Mouse (Mus musculus) C2C12 (cell line): ENCODE results near the gene Tmem240. TPM values are rescaled to one million over a fixed set of nuclear protein-coding genes. Genes with fewer than 3 reads are reported as not detected.
"Not testable (repeated sequence)": the region's sequence is repeated elsewhere in the genome, so short reads cannot be mapped to it uniquely, and the experiment has no call there.

Experiments used
- H3K27me3 ChIP-seq: one replicate; pipeline ENCODE4 v1.6.1; 2011; ENCODE audit not compliant: control insufficient read depth, insufficient read depth, insufficient read length
- H3K36me3 ChIP-seq: one replicate; pipeline ENCODE4 v1.6.1; 2011; ENCODE audit not compliant: control insufficient read depth, insufficient read depth
- H3K4me3 ChIP-seq: one replicate; pipeline ENCODE4 v1.5.1; 2011; ENCODE audit warnings: mild to moderate bottlenecking, control low read depth; ENCODE audit not compliant: poor library complexity, insufficient read depth, severe bottlenecking
- H3K79me2 ChIP-seq: one replicate; pipeline ENCODE4 v1.6.1; 2011; ENCODE audit not compliant: control insufficient read depth, insufficient read depth
- H3K79me3 ChIP-seq: one replicate; pipeline ENCODE4 v1.6.1; 2011; ENCODE audit warnings: low read depth, control low read depth
- H3ac ChIP-seq: one replicate; pipeline ENCODE3; 2011; ENCODE audit warnings: low read depth; ENCODE audit not compliant: control insufficient read depth, insufficient read length
- CEBPB ChIP-seq: IDR thresholded peaks from one replicate; pipeline ENCODE4 v1.6.1; 2011; ENCODE audit warnings: low read depth, mild to moderate bottlenecking, control low read depth, moderate library complexity
- CTCF ChIP-seq: IDR thresholded peaks from one replicate; pipeline ENCODE4 v1.5.1; 2011; ENCODE audit not compliant: control insufficient read depth, insufficient read depth, insufficient read length
- FOSL1 ChIP-seq: IDR thresholded peaks from one replicate; pipeline ENCODE4 v1.8.0; 2011; ENCODE audit warnings: mild to moderate bottlenecking, low read length; ENCODE audit not compliant: poor library complexity, insufficient read depth, severe bottlenecking
- MAX ChIP-seq: IDR thresholded peaks from one replicate; pipeline ENCODE4 v1.6.1; 2011; ENCODE audit warnings: mild to moderate bottlenecking, control low read depth
- MYOD1 ChIP-seq: IDR thresholded peaks from one replicate; pipeline ENCODE4 v1.6.1; 2011; ENCODE audit warnings: low read depth; ENCODE audit not compliant: control insufficient read depth, insufficient read length
- MYOG ChIP-seq: IDR thresholded peaks from one replicate; pipeline ENCODE4 v1.6.1; 2011; ENCODE audit not compliant: control insufficient read depth, insufficient read length; ENCODE audit errors: extremely low read depth
- USF1 ChIP-seq: IDR thresholded peaks from one replicate; pipeline ENCODE4 v1.6.1; 2011; ENCODE audit warnings: low read depth, mild to moderate bottlenecking, control low read depth, moderate library complexity
- long read RNA-seq, 2 experiments: library from polyadenylated mRNA; unstranded; transcript quantifications; one replicate each; pipeline ENCODE4 v2.0.0; 2019 to 2020
- polyA plus RNA-seq: library from polyadenylated mRNA; unstranded; fragments of >200 nt; fragmentation: generic; extraction: Trizol; gene quantifications from one replicate; pipeline ENCODE4 v1.2.1, GENCODE M21; 2012; ENCODE audit warnings: missing spikeins

The Tmem240 gene
- polyA plus RNA-seq: 0.39 TPM
- long read RNA-seq, experiment 1, partial matches to known transcripts: 0 of 1 reads
- long read RNA-seq, experiment 1, other reads (novel, unspliced or antisense): 1 of 1 reads
- long read RNA-seq, experiment 2: 0 reads

DNA sequence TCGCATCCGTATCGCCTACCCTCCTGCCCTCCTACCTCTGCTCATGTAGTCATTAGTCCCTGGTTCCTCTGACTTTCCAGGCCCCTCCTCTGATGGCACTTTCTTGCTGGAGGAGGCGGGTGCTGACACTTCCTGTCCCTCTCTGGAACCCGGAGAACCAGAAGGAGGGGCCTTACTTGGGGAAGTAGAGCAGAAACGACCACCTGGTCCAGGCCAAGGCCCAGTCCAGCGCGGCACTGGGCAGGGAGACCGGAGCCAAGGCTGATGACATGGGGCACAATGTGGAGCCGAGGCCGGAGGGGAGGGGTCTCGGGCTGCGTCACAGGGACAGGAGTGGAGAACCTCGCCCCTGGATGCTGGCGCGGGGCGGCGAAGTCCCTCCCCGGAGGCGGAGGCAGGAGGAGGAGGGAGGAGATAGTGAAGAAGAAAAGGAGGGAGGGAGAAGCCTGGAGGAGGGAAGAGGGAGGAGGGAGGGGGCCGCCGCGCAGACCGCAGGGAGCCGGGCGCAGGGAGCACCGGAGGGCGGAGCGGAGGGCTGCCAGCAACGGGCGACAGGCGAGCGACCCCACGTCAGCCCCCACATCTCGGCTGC is at the start of gene Tmem240:
Gene Tmem240 (plus strand): TSS at position 451 of the 592 bp plus-strand sequence.
- Histone ChIP-seq H3K36me3 (peaks cover 37% of the 10 kb centered on the region), H3ac (peak within 1 kb of the TSS; percentile 90), H3K27me3 (no peaks in the 10 kb centered on the region), H3K79me3 (no peaks in the 10 kb centered on the region), H3K79me2 (peaks cover 7% of the 10 kb centered on the region), H3K4me3 (peak within 1 kb of the TSS; percentile 45)
- TF ChIP-seq CTCF: no peak
- no peak for TF ChIP-seq USF1
- TF ChIP-seq CEBPB: no peak
- TF ChIP-seq MAX: no peak
- TF ChIP-seq MYOG: no peak
- TF ChIP-seq MYOD1: no peak
- TF ChIP-seq FOSL1: no peak

DNA sequence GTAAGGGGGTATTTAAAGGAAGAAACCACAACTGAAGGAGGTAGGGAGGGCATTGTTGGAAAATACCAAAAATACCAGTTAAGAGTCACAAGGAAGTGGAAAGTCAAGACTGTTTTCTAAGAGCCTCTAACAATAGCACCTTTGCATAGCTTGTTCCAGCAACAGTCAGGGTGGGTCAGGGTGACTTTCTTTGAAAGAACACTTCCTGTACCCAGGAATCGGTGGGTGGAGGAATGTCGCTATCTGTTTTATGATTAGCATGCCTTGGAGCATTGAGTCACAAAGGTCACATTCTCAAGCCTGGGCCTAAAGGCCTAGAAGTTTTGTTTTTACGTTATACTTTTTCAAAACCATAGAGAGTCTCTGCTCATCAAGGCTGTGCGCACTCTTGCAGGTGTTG is 46.8 kb upstream of the Tmem240 start:
- not testable (repeated sequence) for H3K27me3 ChIP-seq, H3K36me3 ChIP-seq, H3ac ChIP-seq, H3K79me3 ChIP-seq, H3K4me3 ChIP-seq, H3K79me2 ChIP-seq

DNA sequence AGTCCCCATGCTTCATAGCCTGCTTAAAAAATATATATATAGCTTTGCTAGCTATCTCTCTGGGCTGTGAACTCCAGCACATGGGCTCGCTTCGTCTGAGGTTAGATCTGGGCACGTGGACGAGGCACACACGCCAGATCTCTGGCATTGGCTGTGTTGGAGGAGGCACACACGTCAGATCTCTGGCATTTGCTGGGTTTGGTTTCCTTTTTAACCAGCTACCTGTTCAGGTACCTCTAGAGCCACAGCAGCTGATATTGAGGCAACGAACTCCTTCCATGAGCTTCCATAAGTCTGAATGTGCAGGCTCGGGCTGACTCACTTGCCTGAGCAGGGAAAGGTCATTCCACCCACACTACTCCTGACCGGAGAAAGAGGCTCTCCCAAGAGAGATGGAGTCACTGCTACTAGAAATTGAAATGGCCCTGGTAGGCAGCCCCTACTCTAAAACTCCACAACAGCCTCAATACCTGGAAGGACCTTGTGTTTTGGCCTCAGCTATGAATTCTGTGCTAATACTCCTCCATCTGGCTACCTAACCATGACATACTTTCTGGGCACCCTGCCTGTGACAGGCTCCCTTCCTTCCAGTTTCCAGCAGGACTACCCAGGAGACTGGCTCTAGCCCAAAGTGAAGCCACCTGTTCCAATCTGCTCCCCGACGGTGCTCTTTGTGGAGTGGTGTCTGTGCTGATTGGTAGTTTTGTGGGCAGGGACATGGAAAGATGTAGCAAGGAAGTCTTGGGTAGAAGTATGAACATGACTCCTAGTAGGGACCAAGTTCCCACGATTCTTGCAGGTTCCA is 43.8 kb upstream of the Tmem240 start:
- H3K36me3 ChIP-seq: no peaks in the 10 kb centered on the region
- H3K79me2 ChIP-seq: no peaks in the 10 kb centered on the region
- no peaks in the 10 kb centered on the region for H3K79me3 ChIP-seq
- H3ac ChIP-seq: no peak overlapping the region
- peaks cover 5% of the 10 kb centered on the region for H3K27me3 ChIP-seq
- no peak overlapping the region for H3K4me3 ChIP-seq
- TF ChIP-seq USF1: no peak
- no peak for TF ChIP-seq FOSL1
- no peak for TF ChIP-seq CTCF
- TF ChIP-seq CEBPB: no peak
- no peak for TF ChIP-seq MAX
- TF ChIP-seq MYOG: no peak
- no peak for TF ChIP-seq MYOD1

DNA sequence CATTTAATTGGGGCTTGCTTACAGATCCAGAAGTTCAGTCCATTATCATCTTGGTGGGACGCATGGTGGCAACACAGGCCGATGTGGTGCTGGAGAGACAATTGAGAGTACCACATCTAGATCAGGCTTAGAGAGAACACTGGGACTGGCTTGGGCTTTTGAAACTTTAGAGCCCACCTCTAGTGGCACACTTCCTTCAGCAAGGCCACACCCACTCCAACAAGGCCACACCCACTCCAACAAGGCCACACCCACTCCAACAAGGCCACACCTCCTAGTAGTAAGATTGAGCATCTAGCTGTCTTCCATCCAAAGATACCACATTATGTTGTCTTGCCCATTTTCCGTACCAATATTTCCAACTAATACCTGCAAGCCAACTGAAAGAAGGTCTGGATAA is 42.2 kb upstream of the Tmem240 start:
- Histone ChIP-seq H3K4me3 (no peak overlapping the region), H3K27me3 (no peaks in the 10 kb centered on the region), H3ac (no peak overlapping the region), H3K79me3 (no peaks in the 10 kb centered on the region), H3K36me3 (no peaks in the 10 kb centered on the region), H3K79me2 (no peaks in the 10 kb centered on the region)
- TF ChIP-seq FOSL1: no peak
- TF ChIP-seq MYOD1: no peak
- TF ChIP-seq USF1: no peak
- TF ChIP-seq CEBPB: no peak
- TF ChIP-seq MYOG: no peak
- no peak for TF ChIP-seq CTCF
- TF ChIP-seq MAX: no peak

DNA sequence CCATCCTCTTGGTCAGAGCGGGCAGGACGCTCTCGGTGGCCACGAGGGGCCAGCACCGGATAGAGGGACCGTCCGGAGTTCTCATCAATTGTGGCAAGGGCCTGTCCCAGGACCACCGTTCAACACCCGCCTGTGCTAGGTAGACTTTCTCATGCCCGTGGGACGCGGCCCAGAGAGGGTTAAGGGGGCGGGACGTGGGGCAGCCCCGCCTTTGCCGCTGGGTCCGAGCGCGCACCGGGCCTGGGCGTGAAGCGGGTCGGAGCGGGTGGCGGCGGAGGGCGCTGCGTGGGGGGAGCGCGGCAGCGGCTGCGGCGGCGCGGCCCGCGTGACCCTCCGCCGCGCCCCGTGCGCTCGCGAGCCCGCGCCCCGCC is 40.5 kb upstream of the Tmem240 start, which contains the start of gene Fndc10:
Gene Fndc10 (plus strand): TSS at position 232 of the 371 bp plus-strand sequence.
- Histone ChIP-seq H3ac (peak within 1 kb of the TSS; percentile 73), H3K4me3 (peak within 1 kb of the TSS; percentile 37), H3K36me3 (no peaks in the 10 kb centered on the region), H3K27me3 (no peaks in the 10 kb centered on the region), H3K79me2 (no peaks in the 10 kb centered on the region), H3K79me3 (no peaks in the 10 kb centered on the region)
- TF ChIP-seq MYOG: no peak
- TF ChIP-seq FOSL1: no peak
- TF ChIP-seq USF1: no peak
- no peak for TF ChIP-seq MAX
- TF ChIP-seq CEBPB: no peak
- TF ChIP-seq MYOD1: no peak
- TF ChIP-seq CTCF: no peak
